Mouse (Mus musculus) hindbrain, embryonic 15.5 days (tissue): ENCODE data around the gene Ccdc146. TPM values are rescaled to one million over a fixed set of nuclear protein-coding genes. Genes with fewer than 3 reads are reported as not detected.

Experiments used
- ATAC-seq: fragments of 200-750 bp; cut with Nextera tagmentation; 2 replicates; pipeline ENCODE4 v1.8.0; 2017; ENCODE audit warnings: low read depth, moderate number of reproducible peaks, moderate TSS enrichment; ENCODE audit not compliant: low FRiP score
- H3K27ac ChIP-seq: fragments of 300-500 bp; sonication (generic); replicated peaks from 2 replicates; pipeline ENCODE4 v1.5.1; 2015; ENCODE audit warnings: mild to moderate bottlenecking, inconsistent platforms
- H3K27me3 ChIP-seq: fragments of 300-500 bp; sonication (generic); 2 replicates; pipeline ENCODE4 v1.6.1; 2015; ENCODE audit warnings: control low read depth, inconsistent platforms
- H3K36me3 ChIP-seq: fragments of 300-500 bp; sonication (generic); 2 replicates; pipeline ENCODE4 v1.6.1; 2015; ENCODE audit warnings: control low read depth, inconsistent platforms
- H3K4me1 ChIP-seq: fragments of 300-500 bp; sonication (generic); replicated peaks from 2 replicates; pipeline ENCODE4 v1.6.1; 2015; ENCODE audit warnings: control low read depth, inconsistent platforms
- H3K4me2 ChIP-seq: fragments of 300-500 bp; sonication (generic); 2 replicates; pipeline ENCODE4 v1.6.1; 2015; ENCODE audit warnings: moderate library complexity, mild to moderate bottlenecking, inconsistent platforms
- H3K4me3 ChIP-seq: fragments of 300-500 bp; sonication (generic); 2 replicates; pipeline ENCODE4 v1.5.1; 2015; ENCODE audit warnings: mild to moderate bottlenecking, inconsistent platforms
- H3K9ac ChIP-seq: fragments of 300-500 bp; sonication (generic); 2 replicates; pipeline ENCODE4 v1.6.1; 2015; ENCODE audit warnings: inconsistent platforms
- H3K9me3 ChIP-seq: fragments of 300-500 bp; sonication (generic); 2 replicates; pipeline ENCODE4 v1.6.1; 2016; ENCODE audit warnings: control low read depth, inconsistent platforms
- WGBS: fragments of 180-500 bp; shearing (Covaris S2); methylation state at CpG from one replicate; pipeline ENCODE4 v1.1.7; 2015; 5-methylcytosine and 5-hydroxymethylcytosine counted together
- polyA plus RNA-seq: library from polyadenylated mRNA; unstranded; fragments of >200 nt; fragmentation: Nextera tagmentation; extraction: Ambion mirVana; gene quantifications from 2 replicates; pipeline ENCODE4 v1.2.1, GENCODE M21; 2015

The Ccdc146 gene
- polyA plus RNA-seq, 1 experiment from 2014 or later, result 1.0 TPM

- Histone ChIP-seq H3K9me3 (no peaks in the 10 kb centered on the region), H3K4me1 (no peaks in the 10 kb centered on the region), H3K4me2 (no peak overlapping the region), H3K27me3 (no peaks in the 10 kb centered on the region), H3K36me3 (no peaks in the 10 kb centered on the region), H3K9ac (no peak overlapping the region), H3K4me3 (no peak overlapping the region), H3K27ac (no peak overlapping the region)
- no peak for ATAC-seq
- 78% methylated on average over 2 of the region's 2 CpGs for WGBS
Measured at GRCm38 (mm10) chr5:21247916-21248315, 176.6 kb downstream of the Ccdc146 start.

- Histone ChIP-seq H3K4me2 (no peak overlapping the region), H3K36me3 (no peaks in the 10 kb centered on the region), H3K9me3 (no peaks in the 10 kb centered on the region), H3K4me3 (no peak overlapping the region), H3K9ac (no peak overlapping the region), H3K27me3 (no peaks in the 10 kb centered on the region), H3K27ac (no peak overlapping the region), H3K4me1 (no peaks in the 10 kb centered on the region)
- no peak for ATAC-seq
- 68% methylated on average over 6 of the region's 6 CpGs for WGBS
Measured at GRCm38 (mm10) chr5:21246794-21247193, 177.7 kb downstream of the Ccdc146 start.

- Histone ChIP-seq H3K4me2 (no peak overlapping the region), H3K27me3 (no peaks in the 10 kb centered on the region), H3K4me1 (no peaks in the 10 kb centered on the region), H3K27ac (no peak overlapping the region), H3K9me3 (no peaks in the 10 kb centered on the region), H3K4me3 (no peak overlapping the region), H3K36me3 (no peaks in the 10 kb centered on the region), H3K9ac (no peak overlapping the region)
- ATAC-seq, result no peak
- WGBS, result 76% methylated on average over 1 of the region's 1 CpGs
Measured at GRCm38 (mm10) chr5:21245241-21245640, 179.2 kb downstream of the Ccdc146 start.

GRCm38 (mm10) chr5:21244575-21244974 is 179.9 kb downstream of the Ccdc146 start:
- 87% methylated on average over 1 of the region's 1 CpGs for WGBS
- H3K4me1 ChIP-seq, result no peaks in the 10 kb centered on the region
- no peak overlapping the region for H3K9ac ChIP-seq

More at GRCm38 (mm10) chr5:21244575-21244974, 179.9 kb downstream of the Ccdc146 start:
- ATAC-seq, result no peak
- Histone ChIP-seq H3K27ac (no peak overlapping the region), H3K36me3 (no peaks in the 10 kb centered on the region), H3K4me3 (no peak overlapping the region), H3K4me2 (no peak overlapping the region), H3K27me3 (no peaks in the 10 kb centered on the region), H3K9me3 (no peaks in the 10 kb centered on the region)

Other genes with a start within 250 kb of the Ccdc146 start
- 12.4 and 14.0 TPM in 2 replicates for gene Gsap, start 238.4 kb downstream of the Ccdc146 start, polyA plus RNA-seq
- 4.5 and 5.1 TPM in 2 replicates for gene Fgl2, start 52.0 kb downstream of the Ccdc146 start, polyA plus RNA-seq
- 9.0 and 9.3 TPM in 2 replicates for gene Fam185a, start 281 bp upstream of the Ccdc146 start, polyA plus RNA-seq
- 5.7 and 7.9 TPM in 2 replicates for gene Lrrc17, start 118.9 kb upstream of the Ccdc146 start, polyA plus RNA-seq
- gene Fbxl13, start 221.0 kb upstream of the Ccdc146 start, polyA plus RNA-seq, result 0.22 and 0.40 TPM in 2 replicates
- 49.0 and 49.1 TPM in 2 replicates for gene Armc10, start 221.1 kb upstream of the Ccdc146 start, polyA plus RNA-seq